Mouse (Mus musculus) midbrain, embryonic 16.5 days (tissue): ENCODE measurements at regions not wholly inside any gene's neighbourhood (a gene's known extent, or its start where the extent isn't known, plus 50 kb on each side); places are given as distances from the start of the nearest gene placed in this dataset.

ENCODE experiments used
- ATAC-seq: fragments of 200-750 bp; cut with Nextera tagmentation; 2 replicates; pipeline ENCODE4 v1.8.0; 2017; ENCODE audit warnings: moderate TSS enrichment
- H3K27ac ChIP-seq: fragments of 300-500 bp; sonication (generic); 2 replicates; pipeline ENCODE4 v1.5.1; 2014; ENCODE audit warnings: mild to moderate bottlenecking, low read length, mixed read lengths
- H3K27me3 ChIP-seq: fragments of 300-500 bp; sonication (generic); 2 replicates; pipeline ENCODE4 v1.6.1; 2014; ENCODE audit warnings: low read depth, low read length, mixed read lengths; ENCODE audit not compliant: control insufficient read depth, insufficient read depth
- H3K36me3 ChIP-seq: fragments of 300-500 bp; sonication (generic); 2 replicates; pipeline ENCODE4 v1.6.1; 2014; ENCODE audit warnings: mild to moderate bottlenecking, low read length, moderate library complexity, mixed read lengths; ENCODE audit not compliant: control insufficient read depth, insufficient read depth
- H3K4me1 ChIP-seq: fragments of 300-500 bp; sonication (generic); 2 replicates; pipeline ENCODE4 v1.6.1; 2014; ENCODE audit warnings: mild to moderate bottlenecking, low read length, mixed read lengths; ENCODE audit not compliant: control insufficient read depth, insufficient read depth
- H3K4me2 ChIP-seq: fragments of 300-500 bp; sonication (generic); 2 replicates; pipeline ENCODE4 v1.6.1; 2014; ENCODE audit warnings: mild to moderate bottlenecking, low read length, mixed read lengths
- H3K4me3 ChIP-seq: fragments of 300-500 bp; sonication (generic); 2 replicates; pipeline ENCODE4 v1.5.1; 2014; ENCODE audit warnings: low read depth, mild to moderate bottlenecking, low read length, moderate library complexity, mixed read lengths
- H3K9ac ChIP-seq: fragments of 300-500 bp; sonication (generic); 2 replicates; pipeline ENCODE4 v1.6.1; 2014; ENCODE audit warnings: low read depth, low read length, mixed read lengths
- H3K9me3 ChIP-seq: fragments of 300-500 bp; sonication (generic); replicated peaks from 2 replicates; pipeline ENCODE4 v1.6.1; 2014; ENCODE audit warnings: mild to moderate bottlenecking, low read length, mixed read lengths; ENCODE audit not compliant: control insufficient read depth, poor library complexity, severe bottlenecking
- WGBS: fragments of 180-500 bp; shearing (Covaris S2); extraction: QIAGEN DNeasy Blood & Tissue Kit; methylation state at CpG from one replicate; pipeline ENCODE4 v1.1.7; 2014; 5-methylcytosine and 5-hydroxymethylcytosine counted together

DNA sequence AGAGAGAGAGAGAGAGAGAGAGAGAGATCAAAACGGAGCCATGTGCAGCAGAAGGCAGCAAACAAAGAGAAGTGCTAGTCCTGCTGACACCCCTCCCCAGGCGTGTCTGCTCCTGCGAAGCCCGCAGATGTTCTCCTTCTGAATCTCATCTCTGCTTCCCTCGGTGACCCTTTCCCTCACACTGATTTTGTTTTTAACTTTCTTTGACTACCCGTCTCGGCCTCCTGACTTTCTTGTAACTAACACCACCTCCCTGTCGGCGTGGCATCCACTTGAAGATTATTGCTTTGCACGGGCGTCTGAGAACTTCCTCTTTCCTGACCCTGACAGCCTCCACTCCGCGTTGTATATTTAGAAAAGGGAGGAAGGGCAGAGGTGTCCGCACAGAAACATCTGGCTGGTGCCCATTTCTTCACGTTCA lies 654.3 kb downstream of the Adgrl2 start:
- H3K4me3 ChIP-seq = no peak overlapping the region
- H3K27me3 ChIP-seq = no peaks in the 10 kb centered on the region
- peak overlapping the region; percentile 3; the same call in 1 of the 2 replicates for H3K4me2 ChIP-seq
- no peak overlapping the region for H3K9ac ChIP-seq
- no peak for ATAC-seq
- 73% methylated on average over 15 of the region's 15 CpGs for WGBS
- H3K4me1 ChIP-seq = no peaks in the 10 kb centered on the region
- no peaks in the 10 kb centered on the region for H3K36me3 ChIP-seq
- H3K27ac ChIP-seq = no peak overlapping the region
- H3K9me3 ChIP-seq = no peaks in the 10 kb centered on the region

DNA sequence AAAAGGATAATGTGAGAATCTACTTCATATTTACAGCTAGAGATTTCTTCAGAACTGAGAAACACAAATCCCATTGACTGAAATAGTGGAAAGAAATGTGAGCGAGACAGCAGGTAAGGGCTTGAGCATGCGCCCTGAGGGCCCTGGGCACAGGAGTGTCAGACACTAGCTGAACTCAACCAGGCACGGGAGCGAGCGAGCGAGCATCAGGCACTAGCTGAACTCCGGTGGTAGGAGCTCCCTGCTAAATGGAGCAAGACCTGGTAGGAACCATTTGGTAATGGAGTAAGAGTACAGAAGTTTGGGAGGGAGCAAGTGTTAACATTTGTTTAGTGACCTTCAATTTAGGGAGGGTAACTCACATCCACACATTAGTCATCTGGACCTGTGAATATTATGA lies 654.7 kb downstream of the Adgrl2 start:
- WGBS = 80% methylated on average over 7 of the region's 7 CpGs

DNA sequence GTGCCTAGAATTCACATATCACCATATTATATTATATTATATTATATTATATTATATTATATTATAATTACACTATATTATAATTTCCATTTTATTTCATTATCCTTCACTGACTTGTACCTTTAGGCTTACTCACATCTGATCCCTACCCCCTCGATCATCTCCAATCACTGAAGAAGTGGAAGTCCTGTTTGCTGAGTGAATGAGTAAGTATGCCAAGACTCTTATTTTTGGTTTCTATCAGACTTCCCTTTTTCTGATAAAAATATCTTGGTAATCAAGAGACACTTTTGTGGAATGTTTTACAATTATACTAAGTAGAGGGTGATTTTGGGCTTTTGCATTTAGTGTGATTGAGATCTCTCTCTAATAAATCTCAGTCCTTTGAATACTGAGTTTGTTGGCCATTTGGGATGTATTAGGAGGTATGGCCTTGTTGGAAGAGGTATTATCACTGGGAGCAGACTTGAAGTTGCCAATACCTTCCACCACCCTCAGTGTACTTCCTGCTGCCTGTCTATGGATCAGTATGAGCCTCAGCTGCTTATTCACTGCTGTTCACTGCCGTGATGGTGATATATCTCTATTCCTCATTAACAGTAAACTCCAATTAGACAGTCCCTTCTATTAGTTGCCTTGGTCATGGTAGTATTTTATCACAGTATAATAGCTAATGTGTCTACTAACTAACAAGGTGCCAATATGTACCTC lies 665.3 kb downstream of the Adgrl2 start:
- Histone ChIP-seq H3K9ac (no peak overlapping the region), H3K4me3 (no peak overlapping the region), H3K4me1 (peaks cover 3% of the 10 kb centered on the region; the same call in 1 of the 2 replicates), H3K4me2 (no peak overlapping the region), H3K27ac (no peak overlapping the region), H3K36me3 (no peaks in the 10 kb centered on the region), H3K27me3 (no peaks in the 10 kb centered on the region), H3K9me3 (no peaks in the 10 kb centered on the region)
- 95% methylated on average over 2 of the region's 2 CpGs for WGBS
- ATAC-seq = no peak

More for the DNA sequence above, 654.7 kb downstream of the Adgrl2 start:
- Histone ChIP-seq H3K4me2 (no peak overlapping the region), H3K9me3 (no peaks in the 10 kb centered on the region), H3K36me3 (no peaks in the 10 kb centered on the region), H3K4me1 (no peaks in the 10 kb centered on the region), H3K4me3 (no peak overlapping the region), H3K27me3 (no peaks in the 10 kb centered on the region), H3K9ac (no peak overlapping the region), H3K27ac (no peak overlapping the region)
- ATAC-seq = no peak

DNA sequence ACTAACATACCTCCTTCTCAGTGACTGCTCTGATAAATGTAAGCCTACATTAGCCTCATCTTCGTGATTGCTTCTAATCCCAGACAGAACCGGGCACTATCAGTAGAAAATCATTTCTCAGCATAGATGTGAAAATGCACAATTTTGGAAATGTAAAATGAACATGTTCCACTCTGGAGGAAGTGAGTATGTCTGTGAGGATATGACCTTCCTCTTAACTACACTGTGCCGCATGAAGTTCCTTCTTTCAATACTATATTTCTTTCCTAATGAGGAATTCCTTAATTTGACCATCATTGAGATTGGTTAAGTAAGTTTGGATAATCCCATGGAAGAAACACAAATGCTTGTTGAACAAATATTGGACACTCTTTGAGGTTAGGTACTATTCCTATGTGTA lies 668.5 kb downstream of the Adgrl2 start:
- H3K27me3 ChIP-seq = no peaks in the 10 kb centered on the region
- H3K9me3 ChIP-seq = no peaks in the 10 kb centered on the region
- H3K4me2 ChIP-seq = no peak overlapping the region
- H3K36me3 ChIP-seq = no peaks in the 10 kb centered on the region
- H3K9ac ChIP-seq = no peak overlapping the region
- no peak overlapping the region for H3K4me3 ChIP-seq
- no peak for ATAC-seq
- H3K4me1 ChIP-seq = no peaks in the 10 kb centered on the region
- no peak overlapping the region for H3K27ac ChIP-seq
- 89% methylated on average over 3 of the region's 3 CpGs for WGBS

DNA sequence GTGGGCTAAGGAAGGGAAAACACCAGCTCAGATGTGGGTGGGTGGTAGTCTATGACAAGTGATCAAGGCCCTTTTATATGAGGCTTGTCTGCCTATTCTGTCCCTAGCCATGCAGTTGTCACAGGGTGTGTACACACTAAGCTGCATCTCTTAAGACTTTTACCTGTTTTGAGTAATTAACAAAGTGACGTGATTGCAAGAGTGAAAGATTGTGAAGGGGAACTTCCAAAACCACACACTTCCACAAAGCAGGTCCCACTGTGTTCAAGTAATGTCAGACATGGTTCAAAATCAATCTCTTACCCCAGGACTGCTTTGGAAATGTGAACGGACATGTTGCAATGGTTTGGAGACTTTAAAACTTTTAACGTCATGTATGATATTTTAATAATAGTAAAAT lies 674.2 kb downstream of the Adgrl2 start:
- no peaks in the 10 kb centered on the region for H3K4me1 ChIP-seq
- 92% methylated on average over 3 of the region's 3 CpGs for WGBS
- ATAC-seq = no peak

DNA sequence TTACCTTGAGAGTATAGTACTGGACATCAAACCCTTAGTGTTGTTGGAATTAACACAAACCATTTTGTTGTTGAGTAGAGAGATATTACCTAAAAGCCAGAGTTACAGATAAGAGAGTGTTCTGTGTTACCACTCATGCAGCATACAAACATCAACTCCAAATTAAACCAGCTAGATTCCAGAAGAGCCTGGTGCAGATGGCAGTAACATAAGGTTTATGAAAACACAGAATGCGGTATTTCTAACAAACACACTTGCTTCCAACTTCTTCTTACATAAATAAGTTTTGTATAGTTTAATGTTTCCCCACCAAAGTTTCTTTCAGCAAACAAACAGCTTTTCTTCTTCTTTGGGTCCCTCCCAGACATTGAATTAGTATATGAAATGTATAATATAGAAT lies 675.1 kb downstream of the Adgrl2 start:
- ATAC-seq = no peak
- H3K4me2 ChIP-seq = no peak overlapping the region
- H3K4me3 ChIP-seq = no peak overlapping the region
- H3K9me3 ChIP-seq = no peaks in the 10 kb centered on the region
- 89% methylated on average over 1 of the region's 1 CpGs for WGBS
- no peaks in the 10 kb centered on the region for H3K36me3 ChIP-seq
- H3K27ac ChIP-seq = no peak overlapping the region
- H3K9ac ChIP-seq = no peak overlapping the region
- no peaks in the 10 kb centered on the region for H3K27me3 ChIP-seq
- no peaks in the 10 kb centered on the region for H3K4me1 ChIP-seq

More for the DNA sequence above, 674.2 kb downstream of the Adgrl2 start:
- H3K9ac ChIP-seq = no peak overlapping the region
- no peak overlapping the region for H3K27ac ChIP-seq
- H3K4me3 ChIP-seq = no peak overlapping the region
- no peaks in the 10 kb centered on the region for H3K9me3 ChIP-seq
- H3K36me3 ChIP-seq = no peaks in the 10 kb centered on the region
- H3K27me3 ChIP-seq = no peaks in the 10 kb centered on the region
- no peak overlapping the region for H3K4me2 ChIP-seq

DNA sequence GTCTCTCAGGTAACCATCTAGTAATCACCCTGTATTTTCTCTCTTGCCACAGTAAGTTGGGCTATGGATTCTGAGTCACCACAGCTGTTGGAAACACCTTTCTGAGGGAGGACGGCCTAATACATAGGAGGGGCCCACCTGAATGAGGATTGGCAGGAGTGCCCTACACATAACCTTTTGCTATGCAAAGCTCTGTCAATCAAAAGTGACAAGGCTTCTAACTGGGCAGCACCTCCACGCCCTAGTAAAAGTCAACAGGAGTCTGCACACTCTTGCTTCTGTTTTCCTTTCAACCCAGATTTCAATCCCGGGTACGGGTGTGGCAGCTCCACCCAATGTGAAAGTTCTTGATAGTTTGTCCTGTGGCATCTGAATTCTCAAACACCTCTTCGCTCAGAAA lies 694.8 kb downstream of the Adgrl2 start:
- Histone ChIP-seq H3K9me3 (no peaks in the 10 kb centered on the region), H3K4me2 (no peak overlapping the region), H3K27me3 (no peaks in the 10 kb centered on the region), H3K4me1 (no peaks in the 10 kb centered on the region), H3K4me3 (no peak overlapping the region), H3K9ac (no peak overlapping the region), H3K27ac (no peak overlapping the region), H3K36me3 (no peaks in the 10 kb centered on the region)
- no peak for ATAC-seq
- WGBS = 94% methylated on average over 5 of the region's 5 CpGs

DNA sequence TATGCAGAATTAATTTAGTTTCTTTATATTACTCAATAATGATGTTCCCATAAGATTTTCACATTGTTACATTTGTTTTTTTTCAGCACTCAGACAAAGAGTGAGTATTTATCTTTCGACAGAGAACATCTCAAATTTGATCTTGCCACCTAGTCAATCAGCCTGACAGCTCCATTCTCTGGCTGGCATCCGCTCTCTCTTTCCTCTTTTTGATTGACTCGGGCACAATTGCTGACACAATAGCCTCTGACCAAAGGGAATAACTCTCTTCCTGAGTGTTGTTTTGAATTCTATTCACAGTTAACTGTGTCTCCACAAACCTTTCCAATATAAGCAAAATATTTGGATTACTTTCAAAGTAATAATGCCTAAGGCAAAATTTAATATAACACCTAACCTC lies 711.4 kb downstream of the Adgrl2 start:
- Histone ChIP-seq H3K27ac (no peak overlapping the region), H3K9me3 (no peaks in the 10 kb centered on the region), H3K27me3 (no peaks in the 10 kb centered on the region), H3K9ac (no peak overlapping the region), H3K4me3 (no peak overlapping the region), H3K4me1 (no peaks in the 10 kb centered on the region), H3K36me3 (no peaks in the 10 kb centered on the region), H3K4me2 (no peak overlapping the region)
- ATAC-seq = no peak
- WGBS = 37% methylated on average over 3 of the region's 3 CpGs

DNA sequence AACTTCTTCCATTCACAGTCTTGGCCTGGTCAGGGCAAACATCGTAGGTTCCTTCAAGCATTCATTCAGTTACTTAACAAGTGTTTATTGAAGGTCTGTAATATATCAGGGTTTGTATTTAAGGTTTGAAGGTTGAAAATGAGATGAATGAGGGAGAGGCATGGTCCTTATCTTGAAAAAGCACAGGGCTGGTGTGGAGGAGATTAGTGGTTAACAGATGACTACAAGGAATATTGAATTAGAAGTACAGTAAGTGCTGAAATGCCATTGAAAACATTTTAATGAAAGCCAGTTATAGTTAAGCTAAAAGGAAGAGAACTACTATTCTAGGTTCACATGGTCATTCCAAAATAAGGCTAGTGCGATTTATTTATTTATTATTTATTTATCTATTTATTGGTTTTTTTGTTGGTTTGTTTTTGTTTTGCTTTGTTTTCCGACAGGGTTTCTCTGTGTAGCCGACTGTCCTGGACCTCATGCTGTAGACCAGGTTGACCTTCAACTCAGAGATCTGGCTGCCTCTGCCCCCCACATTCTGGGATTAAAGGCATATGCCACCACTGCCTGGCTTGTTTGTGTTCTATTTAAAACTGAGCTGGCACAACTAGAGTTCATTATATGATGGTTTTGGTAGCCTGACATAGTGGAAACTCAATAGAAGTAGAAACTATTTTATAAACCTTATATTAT lies 718.1 kb downstream of the Adgrl2 start:
- Histone ChIP-seq H3K36me3 (no peaks in the 10 kb centered on the region), H3K4me1 (no peaks in the 10 kb centered on the region), H3K9ac (no peak overlapping the region), H3K4me3 (no peak overlapping the region), H3K27ac (no peak overlapping the region), H3K9me3 (no peaks in the 10 kb centered on the region), H3K4me2 (no peak overlapping the region), H3K27me3 (no peaks in the 10 kb centered on the region)
- ATAC-seq = no peak
- 83% methylated on average over 4 of the region's 4 CpGs for WGBS
